Mouse (Mus musculus): Measurements from ENCODE around the gene St5.

DNA sequence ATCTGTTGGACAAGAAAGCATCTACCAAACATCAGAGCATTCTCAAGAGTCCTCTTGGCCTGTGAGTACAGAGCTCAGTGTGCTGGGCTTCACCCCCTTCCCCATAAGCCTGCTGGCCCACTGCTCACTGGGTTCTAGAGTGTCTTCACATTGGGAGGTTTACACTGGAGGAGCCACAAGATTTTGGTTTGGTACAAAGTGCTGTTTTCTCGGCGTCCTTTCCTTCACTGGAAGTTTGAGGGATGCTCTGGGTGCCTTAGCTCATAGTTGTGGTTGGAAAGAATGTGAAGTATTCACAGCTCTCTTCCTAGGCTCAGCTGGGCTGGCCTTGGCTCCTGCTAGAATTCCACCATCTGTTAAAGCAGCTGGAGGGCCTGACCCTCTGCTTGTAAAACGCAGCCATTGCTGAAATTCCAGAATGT is 5.6 kb upstream of the St5 start:
- TF ChIP-seq CTCF (IDR thresholded peaks at IDR 0.05) (no peak), EP300 (IDR thresholded peaks at IDR 0.05) (peak; percentile 88)
